Mouse (Mus musculus) forebrain, embryonic 11.5 days (tissue): ENCODE data around the gene Rsg1. TPM values are rescaled to one million over a fixed set of nuclear protein-coding genes. Genes with fewer than 3 reads are reported as not detected.

Experiments
- ATAC-seq: fragments of 200-750 bp; cut with Nextera tagmentation; replicated peaks from 2 replicates; pipeline ENCODE4 v1.8.0; 2017; ENCODE audit warnings: moderate TSS enrichment; ENCODE audit not compliant: low FRiP score
- DNase-seq: peaks from one replicate; pipeline ENCODE4 v3.0.0-alpha.2; 2017; ENCODE audit warnings: low spot score
- H3K27ac ChIP-seq: fragments of 300-500 bp; sonication (generic); 2 replicates; pipeline ENCODE4 v1.5.1; 2014; ENCODE audit warnings: low read depth, low read length
- H3K27me3 ChIP-seq: fragments of 300-500 bp; sonication (generic); 2 replicates; pipeline ENCODE4 v1.6.1; 2014; ENCODE audit warnings: mild to moderate bottlenecking, low read length, mixed read lengths; ENCODE audit not compliant: control insufficient read depth, insufficient read depth
- H3K36me3 ChIP-seq: fragments of 300-500 bp; sonication (generic); 2 replicates; pipeline ENCODE4 v1.6.1; 2014; ENCODE audit warnings: mild to moderate bottlenecking, low read length, moderate library complexity, mixed read lengths; ENCODE audit not compliant: control insufficient read depth, insufficient read depth
- H3K4me1 ChIP-seq: fragments of 300-500 bp; sonication (generic); replicated peaks from 2 replicates; pipeline ENCODE4 v1.6.1; 2014; ENCODE audit warnings: low read length, mixed read lengths; ENCODE audit not compliant: control insufficient read depth, insufficient read depth
- H3K4me2 ChIP-seq: fragments of 300-500 bp; sonication (generic); 2 replicates; pipeline ENCODE4 v1.6.1; 2014; ENCODE audit warnings: low read depth, mild to moderate bottlenecking, low read length, moderate library complexity, mixed read lengths; ENCODE audit not compliant: severe bottlenecking
- H3K4me3 ChIP-seq: fragments of 300-500 bp; sonication (generic); 2 replicates; pipeline ENCODE4 v1.5.1; 2014; ENCODE audit warnings: low read depth, low read length
- H3K9ac ChIP-seq: fragments of 300-500 bp; sonication (generic); 2 replicates; pipeline ENCODE4 v1.6.1; 2014; ENCODE audit warnings: low read length
- H3K9me3 ChIP-seq: fragments of 300-500 bp; sonication (generic); 2 replicates; pipeline ENCODE4 v1.6.1; 2016; ENCODE audit warnings: low read length, mixed read lengths; ENCODE audit not compliant: control insufficient read depth
- WGBS: fragments of 180-500 bp; shearing (Covaris S2); extraction: QIAGEN DNeasy Blood & Tissue Kit; methylation state at CpG from one replicate; pipeline ENCODE4 v1.1.7; 2014; 5-methylcytosine and 5-hydroxymethylcytosine counted together
- polyA plus RNA-seq: library from polyadenylated mRNA; unstranded; fragments of >200 nt; fragmentation: Nextera tagmentation; extraction: Ambion mirVana; gene quantifications from 2 replicates; pipeline ENCODE4 v1.2.1, GENCODE M21; 2014

Rsg1 gene
- polyA plus RNA-seq, 1 experiment from 2014 or later, result 5.8 TPM

- DNase-seq (no peak), ATAC-seq (no peak)
- no peaks in the 10 kb centered on the region for H3K9me3 ChIP-seq
- H3K4me3 ChIP-seq, result no peak overlapping the region
- no peak overlapping the region for H3K9ac ChIP-seq
- 88% methylated on average over 7 of the region's 7 CpGs for WGBS
- H3K4me2 ChIP-seq, result no peak overlapping the region
- H3K36me3 ChIP-seq, result no peaks in the 10 kb centered on the region
- H3K4me1 ChIP-seq, result 0 out of 2 replicates have a peak, but pooled peaks cover 2% of the 10 kb centered on the region
- H3K27ac ChIP-seq, result no peak overlapping the region
- H3K27me3 ChIP-seq, result no peaks in the 10 kb centered on the region
Observed at GRCm38 (mm10) chr4:141271228-141271627, 57.5 kb downstream of the Rsg1 start.

GRCm38 (mm10) chr4:141271721-141272120 is 58.0 kb downstream of the Rsg1 start:
- H3K9ac ChIP-seq, result no peak overlapping the region
- H3K4me1 ChIP-seq, result 0 out of 2 replicates have a peak, but pooled peaks cover 2% of the 10 kb centered on the region
- no peak for ATAC-seq
- H3K27ac ChIP-seq, result no peak overlapping the region
- no peaks in the 10 kb centered on the region for H3K9me3 ChIP-seq
- no peak overlapping the region for H3K4me3 ChIP-seq
- H3K27me3 ChIP-seq, result no peaks in the 10 kb centered on the region
- H3K36me3 ChIP-seq, result no peaks in the 10 kb centered on the region
- no peak for DNase-seq
- WGBS, result 90% methylated on average over 6 of the region's 6 CpGs
- H3K4me2 ChIP-seq, result no peak overlapping the region

GRCm38 (mm10) chr4:141272878-141273277 is 59.1 kb downstream of the Rsg1 start:
- no peak for DNase-seq
- Histone ChIP-seq H3K9ac (peak overlapping the region; percentile 28; the same call in 1 of the 2 replicates), H3K4me3 (no peak overlapping the region), H3K36me3 (no peaks in the 10 kb centered on the region), H3K9me3 (no peaks in the 10 kb centered on the region), H3K4me1 (0 out of 2 replicates have a peak, but pooled peaks cover 2% of the 10 kb centered on the region), H3K4me2 (peak overlapping the region; percentile 24; the same call in 1 of the 2 replicates), H3K27me3 (no peaks in the 10 kb centered on the region), H3K27ac (no peak overlapping the region)
- WGBS, result 16% methylated on average over 14 of the region's 14 CpGs
- 0 out of 2 replicates have a peak, but pooled peaks have one; percentile 4 for ATAC-seq

GRCm38 (mm10) chr4:141273296-141273695 is 59.5 kb downstream of the Rsg1 start:
- ATAC-seq (peak; percentile 84), DNase-seq (peak; percentile 95)
- Histone ChIP-seq H3K9me3 (no peaks in the 10 kb centered on the region), H3K9ac (peak overlapping the region; percentile 28; the same call in 1 of the 2 replicates), H3K36me3 (no peaks in the 10 kb centered on the region), H3K27ac (no peak overlapping the region), H3K4me1 (0 out of 2 replicates have a peak, but pooled peaks cover 2% of the 10 kb centered on the region), H3K27me3 (no peaks in the 10 kb centered on the region), H3K4me3 (no peak overlapping the region), H3K4me2 (peak overlapping the region; percentile 24; the same call in 1 of the 2 replicates)
- WGBS, result 18% methylated on average over 12 of the region's 12 CpGs

GRCm38 (mm10) chr4:141274485-141275341 is 61.0 kb downstream of the Rsg1 start:
- H3K27ac ChIP-seq, result no peak overlapping the region
- peaks cover 5% of the 10 kb centered on the region; the same call in 1 of the 2 replicates for H3K4me1 ChIP-seq
- 0 out of 2 replicates have a peak, but pooled peaks have one; percentile 26 for ATAC-seq
- no peaks in the 10 kb centered on the region for H3K36me3 ChIP-seq
- H3K4me2 ChIP-seq, result no peak overlapping the region
- H3K9me3 ChIP-seq, result no peaks in the 10 kb centered on the region
- no peak overlapping the region for H3K4me3 ChIP-seq
- H3K9ac ChIP-seq, result no peak overlapping the region
- DNase-seq, result no peak
- no peaks in the 10 kb centered on the region for H3K27me3 ChIP-seq
- 47% methylated on average over 23 of the region's 23 CpGs for WGBS

Other genes with a start within 250 kb of the Rsg1 start
- 51.2 and 54.9 TPM in 2 replicates for gene Atp13a2, start 227.1 kb upstream of the Rsg1 start, polyA plus RNA-seq
- gene Mfap2, start 203.5 kb upstream of the Rsg1 start, polyA plus RNA-seq, result 263 and 298 TPM in 2 replicates
- gene Crocc, start 153.4 kb upstream of the Rsg1 start, polyA plus RNA-seq, result 14.3 and 15.3 TPM in 2 replicates
- gene Necap2, start 135.6 kb upstream of the Rsg1 start, polyA plus RNA-seq, result 50.0 and 51.2 TPM in 2 replicates
- not detected in 2 replicates for gene Spata21, start 125.6 kb upstream of the Rsg1 start, polyA plus RNA-seq
- gene Szrd1, start 74.2 kb upstream of the Rsg1 start, polyA plus RNA-seq, result 22.9 and 26.1 TPM in 2 replicates
- 30.8 and 31.6 TPM in 2 replicates for gene Fbxo42, start 66.0 kb upstream of the Rsg1 start, polyA plus RNA-seq
- gene Arhgef19, start 25.5 kb downstream of the Rsg1 start, polyA plus RNA-seq, result 1.5 and 1.6 TPM in 2 replicates
- 1.3 and 2.3 TPM in 2 replicates for gene Epha2, start 87.3 kb downstream of the Rsg1 start, polyA plus RNA-seq
- 0.35 and 1.2 TPM in 2 replicates for gene Fam131c, start 154.3 kb downstream of the Rsg1 start, polyA plus RNA-seq
- gene Clcnka, start 184.8 kb downstream of the Rsg1 start, polyA plus RNA-seq, result 0.17 TPM in 1 of 2 replicates, not detected in the other
- not detected in 2 replicates for gene Clcnkb, start 202.1 kb downstream of the Rsg1 start, polyA plus RNA-seq
- gene Hspb7, start 206.8 kb downstream of the Rsg1 start, polyA plus RNA-seq, result not detected in 2 replicates
- not detected in 2 replicates for gene Srarp, start 222.1 kb downstream of the Rsg1 start, polyA plus RNA-seq
- gene Zbtb17, start 230.7 kb downstream of the Rsg1 start, polyA plus RNA-seq, result 50.8 and 55.7 TPM in 2 replicates